Mouse (Mus musculus): ENCODE results near the gene Pin1rt1.

Pin1rt1 gene

DNA sequence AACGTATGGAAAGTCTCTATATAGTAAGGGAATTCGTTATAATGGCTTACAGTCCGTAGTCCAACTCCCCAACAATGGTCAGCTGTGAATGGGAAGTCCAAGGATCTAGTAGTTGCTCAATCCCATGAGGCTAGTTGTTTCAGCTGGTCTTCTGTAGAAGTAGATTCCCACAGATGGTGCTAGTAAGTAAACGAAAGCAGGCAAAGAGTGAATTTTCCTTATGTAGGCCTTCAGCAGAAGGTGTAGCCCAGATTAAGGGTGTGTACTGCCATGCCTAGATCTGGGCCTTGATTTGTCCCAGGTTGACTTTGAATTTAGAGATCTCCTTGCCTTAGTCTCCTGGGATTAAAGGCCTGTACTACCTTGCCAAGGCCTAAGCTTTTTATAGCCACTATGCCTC is at the start of gene Pin1rt1:
Gene Pin1rt1, minus strand, starts transcription at position 101 of the 400 bp plus-strand sequence.
- no peak for DNase-seq (ENCODE audit: low spot score in 2 of 2)

DNA sequence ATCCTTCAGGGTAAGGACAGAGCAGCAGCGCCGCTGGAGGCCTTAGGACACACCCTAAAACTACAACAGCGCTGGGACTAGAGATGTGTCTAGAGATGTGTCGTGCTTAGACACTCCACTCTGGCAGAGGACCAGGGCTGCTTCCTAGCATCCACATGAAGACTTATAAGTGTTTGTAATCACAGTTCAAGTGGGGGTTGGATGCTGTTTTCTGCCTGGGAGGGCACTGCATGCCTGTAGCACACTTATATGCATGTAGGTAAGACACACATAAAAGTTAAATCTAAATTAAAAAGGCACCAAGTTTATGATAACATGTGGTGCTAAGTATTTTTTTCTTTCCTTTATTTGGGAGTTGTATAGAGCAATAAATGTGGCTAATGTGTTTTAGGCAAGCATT is 47.8 kb upstream of the Pin1rt1 start:
- DNase-seq (ENCODE audit: low spot score in 2 of 2): no peak

DNA sequence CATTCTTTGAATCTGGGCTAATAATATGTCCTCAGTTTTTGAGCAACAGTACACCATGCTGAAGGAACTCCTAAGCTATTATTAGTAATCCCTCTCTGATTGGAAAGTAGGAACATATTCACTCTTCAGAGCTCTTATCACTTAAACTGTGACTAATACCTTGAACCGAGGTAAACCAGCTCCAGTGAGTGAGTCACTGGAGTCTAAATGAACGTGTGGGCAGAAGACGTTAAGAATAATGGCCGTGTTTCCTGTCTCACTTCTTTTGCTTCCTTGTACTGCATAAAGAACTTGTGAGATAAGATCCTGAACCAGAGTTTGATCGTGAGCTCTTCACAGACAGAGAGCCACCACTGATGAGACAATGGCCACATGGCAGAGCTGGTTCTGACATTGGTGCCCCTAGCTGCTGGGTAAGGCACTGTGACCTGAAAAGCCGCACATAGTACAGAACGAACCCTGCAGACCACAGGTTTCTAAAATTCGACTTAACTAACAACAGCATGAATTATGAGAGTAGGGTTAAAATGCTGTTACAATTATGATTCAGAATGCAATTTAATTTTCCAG is 47.0 kb upstream of the Pin1rt1 start:
- no peak for DNase-seq (ENCODE audit: low spot score in 2 of 2)

DNA sequence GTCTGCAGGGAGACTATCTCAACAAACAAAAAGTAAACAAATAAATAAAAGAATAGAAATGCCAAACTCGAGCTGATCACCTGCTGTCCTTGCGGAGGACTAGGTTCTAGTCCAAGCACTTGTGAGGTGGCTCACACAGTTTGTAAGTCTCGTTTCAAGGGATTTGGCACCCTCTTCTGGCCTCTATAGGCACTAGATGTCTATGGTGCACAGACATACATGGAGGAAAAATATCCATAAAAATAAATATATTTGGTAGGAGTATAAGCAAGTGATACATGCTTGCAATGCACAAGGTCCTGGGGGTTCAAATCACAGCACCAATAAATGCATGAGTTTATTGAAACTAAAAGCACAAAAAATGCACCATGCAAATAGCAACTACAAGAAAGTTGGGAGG is 34.4 kb upstream of the Pin1rt1 start:
- no peak for DNase-seq (ENCODE audit: low spot score in 2 of 2)

DNA sequence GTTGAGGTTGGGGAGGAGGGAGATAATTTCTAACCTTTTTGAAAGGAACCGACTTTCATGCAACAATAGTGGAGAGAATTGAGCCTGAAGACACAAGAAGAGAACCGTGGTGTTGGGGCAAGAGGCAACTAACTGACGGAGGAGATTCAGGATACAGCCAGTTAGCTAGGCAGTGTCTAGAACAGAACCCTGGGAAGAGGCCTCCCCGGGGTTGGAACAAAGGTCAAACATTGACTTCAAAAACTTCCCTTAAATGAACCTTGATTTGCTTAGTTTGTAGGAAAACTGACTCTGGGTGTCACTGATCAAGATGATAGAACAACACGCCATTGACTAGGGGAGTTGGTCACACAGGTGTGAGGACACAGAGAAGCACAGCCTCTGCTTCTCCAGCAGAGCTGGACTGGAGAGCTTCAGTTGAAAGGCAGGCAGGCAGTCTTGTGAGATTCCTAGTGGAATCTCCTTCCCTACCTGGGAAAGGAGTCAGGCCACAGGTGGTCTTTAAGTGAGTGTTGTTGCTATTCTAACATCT is 32.5 kb upstream of the Pin1rt1 start:
- no peak for DNase-seq (ENCODE audit: low spot score in 2 of 2)

DNA sequence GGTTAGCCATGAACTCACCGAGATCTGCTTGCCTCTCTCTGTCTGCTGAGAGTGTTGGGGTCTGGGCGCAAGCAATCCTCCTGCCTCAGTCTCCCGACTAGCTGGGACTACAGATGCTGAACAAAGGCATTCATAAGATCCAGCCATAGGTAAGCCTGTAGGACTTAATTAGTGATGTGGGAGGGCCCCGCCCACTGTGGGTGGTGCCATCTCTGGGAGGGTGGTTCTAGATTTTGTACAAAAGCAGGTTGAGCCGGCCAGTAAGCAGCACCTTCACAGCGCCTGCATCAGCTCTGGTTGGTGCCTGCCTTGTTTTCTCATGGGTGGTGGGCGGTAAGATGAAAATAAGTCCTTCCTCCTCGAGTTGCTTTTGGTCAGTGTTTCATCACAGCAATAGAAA is 30.1 kb upstream of the Pin1rt1 start:
- no peak for DNase-seq (ENCODE audit: low spot score in 2 of 2)

DNA sequence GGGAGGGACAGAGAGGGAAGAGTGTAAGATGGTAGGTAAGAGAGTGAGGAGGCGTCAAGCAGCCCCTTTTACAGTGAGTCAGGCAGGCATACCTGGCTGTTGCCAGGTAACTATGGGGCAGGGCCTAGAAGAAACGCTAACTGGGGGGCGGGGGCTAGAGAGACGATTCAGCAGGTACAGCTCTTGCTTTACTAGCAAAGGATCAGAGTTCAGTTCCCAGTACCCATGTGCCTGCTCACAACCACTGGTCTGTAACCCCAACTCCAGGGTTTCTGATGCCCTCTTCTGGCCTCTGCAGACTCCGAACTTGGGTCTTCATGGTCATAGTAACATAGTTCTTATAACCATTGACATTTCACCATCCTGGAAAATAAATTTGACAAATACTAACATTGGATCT is 27.8 kb upstream of the Pin1rt1 start:
- no peak for DNase-seq (ENCODE audit: low spot score in 2 of 2)

DNA sequence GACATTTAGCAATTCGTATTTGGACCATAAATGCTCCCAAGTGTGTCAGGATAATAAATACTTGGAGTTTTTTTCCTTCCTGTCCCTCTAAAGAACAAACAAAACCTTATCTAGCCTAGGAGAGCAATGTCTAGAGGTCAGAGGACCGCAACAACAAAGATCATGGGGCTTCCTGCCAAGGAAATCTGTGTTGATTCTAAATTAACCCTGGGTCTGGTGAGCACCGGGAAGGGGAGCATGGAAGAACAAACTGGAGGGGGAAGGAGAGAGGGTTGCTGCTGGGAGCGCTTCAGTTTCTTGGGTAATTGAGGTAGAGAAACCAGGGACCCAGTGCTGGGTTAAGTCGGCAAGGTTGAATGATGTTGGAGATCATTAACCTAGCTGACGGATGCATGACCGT is 27.0 kb upstream of the Pin1rt1 start:
- DNase-seq (ENCODE audit: low spot score in 2 of 2): no peak

DNA sequence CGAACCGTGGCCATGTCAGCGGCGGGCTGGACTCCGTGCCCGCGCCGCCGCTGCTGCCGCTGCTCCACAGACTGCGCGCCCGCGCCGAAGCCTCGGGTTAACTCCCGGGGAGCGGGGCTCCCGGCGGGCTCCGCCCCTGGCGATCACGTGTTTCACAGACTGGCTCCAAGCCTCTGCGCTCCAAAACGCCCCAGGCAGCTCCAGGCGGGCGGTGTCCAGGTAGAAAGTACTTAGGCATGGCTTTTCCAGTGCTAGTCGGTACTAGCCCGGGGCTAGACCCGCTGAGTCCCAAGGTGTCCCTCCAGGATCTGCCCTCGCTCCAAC is 26.5 kb upstream of the Pin1rt1 start, which contains the start of gene Depdc7:
Gene Depdc7, minus strand, starts transcription at position 138 of the 324 bp plus-strand sequence.
- DNase-seq (ENCODE audit: low spot score in 2 of 2): peak; percentile 84 to 92

DNA sequence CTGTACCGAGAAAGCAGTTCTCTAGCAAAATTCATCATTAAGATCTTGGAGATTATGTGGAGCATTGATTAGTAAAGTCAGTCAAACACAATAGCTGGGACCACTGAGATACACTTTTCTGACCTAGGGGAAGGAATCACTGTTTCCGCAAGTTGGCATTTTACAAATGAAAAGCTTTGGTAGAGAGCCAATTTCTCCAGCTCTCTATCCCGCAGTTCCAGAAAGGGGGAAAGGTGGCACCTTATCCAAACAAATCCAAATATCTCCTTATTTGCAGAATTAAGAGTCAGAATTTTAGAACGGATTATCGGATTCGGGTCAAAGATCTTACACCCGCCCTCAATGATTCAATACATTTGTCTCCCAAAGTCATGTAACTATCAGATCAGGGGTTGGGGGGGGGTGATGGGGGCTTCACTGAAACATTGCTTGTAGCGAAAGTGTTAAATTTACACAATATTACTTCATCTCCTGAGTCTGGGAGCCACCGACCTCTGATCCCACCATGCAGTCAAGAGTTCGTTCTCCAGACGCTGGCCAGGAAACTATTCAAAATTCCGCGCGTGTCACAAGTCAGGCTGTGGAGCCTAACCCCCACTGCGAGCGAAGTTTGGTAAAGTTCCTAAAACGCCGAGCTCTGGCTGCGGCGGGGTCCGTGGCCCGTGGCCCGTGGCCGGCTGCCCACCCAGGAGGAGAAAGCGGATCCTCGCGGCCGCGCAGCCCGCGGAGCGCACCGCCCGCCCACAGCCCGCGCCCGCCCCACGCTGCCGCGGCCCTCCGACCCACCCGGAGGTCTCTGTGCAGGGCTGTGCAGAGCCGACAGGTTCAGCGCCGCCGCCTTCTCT is 25.9 kb upstream of the Pin1rt1 start:
- DNase-seq (ENCODE audit: low spot score in 2 of 2): no peak

DNA sequence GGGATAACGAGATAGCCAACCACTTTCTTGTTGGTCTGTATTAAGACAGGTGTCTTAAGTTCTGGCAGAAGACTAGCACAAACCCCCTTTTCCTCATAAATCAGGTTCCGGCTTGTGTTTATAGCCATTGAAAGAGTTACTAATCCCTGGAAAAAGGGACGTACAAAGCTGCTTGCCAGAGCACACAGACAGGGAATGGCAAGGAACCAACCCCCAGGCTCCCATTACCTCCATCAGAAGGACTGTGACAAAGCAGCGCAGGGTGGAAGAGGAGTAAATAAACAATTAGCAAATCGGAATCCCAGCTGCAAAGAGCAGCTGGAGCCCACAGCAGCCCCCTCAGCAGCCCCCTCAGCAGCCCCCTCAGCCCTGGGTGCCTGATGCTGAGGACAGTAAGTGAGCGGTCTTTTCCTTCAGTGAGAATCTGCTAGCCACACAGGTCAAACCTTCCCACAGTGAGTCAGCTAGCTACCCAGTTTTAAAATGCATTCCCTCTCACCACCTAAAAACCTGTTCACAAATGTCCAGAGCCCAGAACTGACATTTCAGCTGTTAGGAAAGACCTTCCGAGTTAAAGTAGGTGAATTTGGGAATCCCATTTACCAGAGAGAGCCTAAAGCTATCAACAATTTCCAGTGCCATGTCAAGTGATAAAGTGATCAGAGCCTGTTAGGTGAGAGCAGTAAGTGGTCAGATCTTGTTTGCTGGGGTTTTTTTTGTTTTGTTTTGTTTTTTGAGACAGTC is 25.0 kb upstream of the Pin1rt1 start:
- DNase-seq (ENCODE audit: low spot score in 2 of 2): no peak

DNA sequence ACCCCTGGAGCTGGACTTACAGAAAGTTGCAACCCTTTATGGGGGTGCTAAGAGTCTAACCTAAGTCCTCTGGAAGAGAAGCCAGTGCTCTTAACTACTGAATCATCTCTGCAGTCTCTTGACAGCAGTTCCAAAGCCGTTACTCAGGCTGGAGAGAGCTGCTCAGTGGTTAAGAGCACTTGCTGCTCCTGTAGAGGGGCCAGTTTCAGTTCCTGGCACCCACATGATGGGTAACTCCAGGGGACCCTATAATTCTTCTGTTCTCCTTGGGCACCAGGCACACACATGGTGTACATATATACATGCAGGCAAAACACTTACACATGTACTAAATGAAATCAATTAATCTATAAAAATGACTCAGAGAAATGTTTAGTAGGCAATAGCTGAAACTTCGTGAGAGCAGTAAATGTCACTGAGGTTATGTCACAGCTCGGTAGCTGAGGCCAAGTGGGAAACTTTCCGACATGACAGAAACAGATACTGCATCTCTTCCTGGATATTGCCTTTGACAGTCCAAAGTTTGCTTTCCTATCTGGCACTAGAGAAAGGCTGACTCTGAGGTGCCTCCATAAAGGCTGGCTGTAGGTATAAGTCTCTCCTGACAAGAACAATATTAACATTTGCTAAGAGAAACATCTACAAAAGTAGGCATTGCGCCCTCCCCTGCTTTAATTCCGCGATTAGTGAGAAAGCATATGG is 24.2 kb upstream of the Pin1rt1 start:
- DNase-seq (ENCODE audit: low spot score in 2 of 2): no peak

DNA sequence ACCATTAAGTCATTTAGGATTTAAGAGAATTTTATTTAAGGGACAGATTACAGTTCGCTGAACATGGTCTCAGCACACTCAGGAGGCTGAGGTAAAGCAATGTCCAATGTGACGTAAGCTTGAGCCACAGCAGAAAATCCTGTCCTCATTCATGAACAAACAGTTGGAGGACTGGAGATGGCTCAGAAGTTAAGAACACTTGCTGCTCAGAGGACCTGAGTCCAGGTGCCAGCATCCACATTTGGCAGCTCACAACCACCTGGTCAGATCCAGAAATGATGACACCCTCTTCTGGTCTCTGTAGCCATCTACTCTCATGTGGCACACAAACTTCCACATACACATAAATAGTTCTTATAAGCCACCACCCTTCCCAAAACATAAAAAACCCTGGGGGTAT is 23.5 kb upstream of the Pin1rt1 start:
- DNase-seq (ENCODE audit: low spot score in 2 of 2): no peak

DNA sequence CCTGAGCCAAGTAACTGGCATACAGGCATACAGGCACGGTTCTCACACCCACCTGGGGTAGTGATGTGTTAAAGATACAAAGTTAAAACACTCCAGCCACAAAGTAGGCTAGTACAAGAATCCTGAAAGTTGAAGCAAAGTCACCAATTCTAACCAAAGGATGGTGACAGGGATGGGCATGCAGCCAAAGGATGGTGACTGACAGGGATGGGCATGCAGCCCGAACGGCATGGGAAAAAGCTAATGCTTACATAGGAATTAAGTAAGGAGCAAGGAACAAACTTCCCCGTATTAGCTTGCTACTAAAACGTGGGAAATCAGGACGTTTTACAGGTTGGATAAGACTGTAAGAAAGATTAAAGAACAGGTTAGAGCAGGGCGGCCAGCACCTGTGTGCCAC is 20.1 kb upstream of the Pin1rt1 start:
- no peak for DNase-seq (ENCODE audit: low spot score in 2 of 2)

DNA sequence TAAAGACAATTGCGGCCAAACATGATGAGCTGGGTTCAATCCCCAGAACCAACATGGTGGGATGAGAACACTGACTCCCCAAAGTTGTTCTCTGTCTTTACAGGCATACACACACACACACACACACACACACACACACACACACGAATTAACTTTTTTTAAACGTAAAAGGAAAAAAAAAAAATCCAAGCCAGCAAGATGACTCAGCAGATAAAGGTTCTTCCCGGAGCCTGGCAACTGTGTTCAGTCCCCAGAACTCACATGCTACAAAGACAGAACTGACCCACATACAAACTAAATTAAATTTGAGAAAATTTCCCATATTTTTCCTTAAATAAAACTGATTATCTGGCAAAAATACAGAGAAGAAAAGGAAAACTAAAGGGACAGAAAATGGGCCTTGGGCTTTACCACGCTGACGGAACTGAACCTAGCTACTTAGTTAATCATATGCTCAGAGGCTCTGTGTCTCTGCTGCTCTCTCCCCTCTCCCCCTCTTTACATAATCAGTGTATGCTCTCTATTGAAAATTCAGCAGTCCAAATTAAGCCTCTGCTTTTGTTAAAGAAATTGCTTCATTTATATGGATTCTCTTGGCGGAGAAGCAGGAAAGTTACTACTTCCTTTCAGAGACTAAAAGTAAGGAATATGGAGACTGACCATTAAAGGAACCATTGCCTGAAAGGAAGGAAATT is 16.5 kb upstream of the Pin1rt1 start:
- no peak for DNase-seq (ENCODE audit: low spot score in 2 of 2)

DNA sequence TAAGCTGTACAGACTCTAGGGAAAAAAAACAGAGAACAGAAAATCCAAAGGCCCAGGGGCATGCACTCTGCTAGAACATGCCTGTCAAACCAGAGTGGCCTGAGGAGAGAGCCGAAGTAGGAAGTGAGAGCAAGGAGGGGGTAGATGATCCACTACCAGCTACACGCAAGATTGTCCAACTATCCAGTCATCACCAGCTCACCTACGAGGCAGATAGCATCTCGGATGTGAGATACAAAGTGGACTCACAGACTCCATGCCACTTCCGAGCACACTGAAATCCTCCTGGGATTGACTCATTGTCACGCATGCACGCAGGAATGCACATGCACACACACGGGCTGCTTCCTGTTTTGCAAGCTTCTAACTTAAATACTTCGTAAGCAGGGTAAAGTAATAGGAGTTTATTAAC is 15.9 kb upstream of the Pin1rt1 start:
- DNase-seq (ENCODE audit: low spot score in 2 of 2): no peak

DNA sequence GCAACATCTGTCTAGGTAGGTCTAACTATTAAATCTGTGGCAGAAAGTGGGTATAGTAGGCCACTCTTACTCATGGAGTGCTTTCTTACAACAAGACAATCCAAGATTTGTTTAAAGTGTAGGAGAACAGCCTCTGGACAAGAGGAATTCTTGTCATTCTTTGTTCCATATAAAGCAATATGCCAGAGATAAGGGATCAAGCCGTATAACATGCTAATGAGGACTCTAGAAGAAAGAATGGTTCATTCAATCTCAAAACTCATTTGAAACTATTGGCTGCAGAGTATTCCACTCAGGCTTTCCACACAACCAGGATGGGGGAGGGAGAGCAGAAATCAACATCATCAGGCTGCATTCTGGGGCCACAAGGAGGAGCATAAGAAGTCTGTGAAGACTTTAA is 11.2 kb upstream of the Pin1rt1 start:
- no peak for DNase-seq (ENCODE audit: low spot score in 2 of 2)

DNA sequence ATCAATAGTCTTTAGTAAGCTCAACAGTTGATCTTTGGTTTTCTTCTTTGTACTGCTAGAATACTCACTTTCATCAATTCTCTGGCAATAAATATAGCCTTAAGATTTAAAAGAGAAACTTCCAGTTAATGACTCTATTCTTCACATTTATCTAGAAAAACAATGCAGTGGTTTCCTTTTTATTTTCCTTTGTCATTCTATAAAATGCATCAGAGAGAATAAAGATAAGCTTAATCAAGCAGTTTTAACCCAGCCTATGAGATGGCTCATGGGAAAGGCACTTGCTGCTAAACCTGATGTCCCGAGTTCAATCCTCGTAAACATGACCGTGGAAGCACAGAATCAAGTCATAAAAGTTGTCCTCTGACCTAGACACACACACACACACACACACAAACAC is 5.8 kb upstream of the Pin1rt1 start:
- no peak for DNase-seq (ENCODE audit: low spot score in 2 of 2)

DNA sequence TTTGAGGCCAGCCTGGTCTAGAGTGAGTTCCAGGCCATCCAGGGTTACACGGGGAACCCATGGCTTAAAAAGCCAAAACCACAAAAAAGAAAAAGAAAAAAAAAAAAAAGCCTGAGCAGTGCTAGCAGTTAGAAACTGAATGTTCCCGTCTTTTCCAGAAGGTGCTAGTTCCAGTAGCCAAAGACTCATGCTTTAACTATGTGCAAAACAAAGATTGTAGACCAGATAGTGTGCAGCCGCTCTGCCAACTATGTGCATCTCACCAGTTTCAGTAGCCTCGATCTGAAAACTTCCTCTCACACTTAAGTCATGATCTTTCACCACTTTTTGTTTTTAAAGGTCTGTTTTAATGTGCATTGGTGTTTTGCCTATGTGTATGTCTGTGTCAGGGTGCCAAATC is 1.6 kb upstream of the Pin1rt1 start:
- no peak for DNase-seq (ENCODE audit: low spot score in 2 of 2)

DNA sequence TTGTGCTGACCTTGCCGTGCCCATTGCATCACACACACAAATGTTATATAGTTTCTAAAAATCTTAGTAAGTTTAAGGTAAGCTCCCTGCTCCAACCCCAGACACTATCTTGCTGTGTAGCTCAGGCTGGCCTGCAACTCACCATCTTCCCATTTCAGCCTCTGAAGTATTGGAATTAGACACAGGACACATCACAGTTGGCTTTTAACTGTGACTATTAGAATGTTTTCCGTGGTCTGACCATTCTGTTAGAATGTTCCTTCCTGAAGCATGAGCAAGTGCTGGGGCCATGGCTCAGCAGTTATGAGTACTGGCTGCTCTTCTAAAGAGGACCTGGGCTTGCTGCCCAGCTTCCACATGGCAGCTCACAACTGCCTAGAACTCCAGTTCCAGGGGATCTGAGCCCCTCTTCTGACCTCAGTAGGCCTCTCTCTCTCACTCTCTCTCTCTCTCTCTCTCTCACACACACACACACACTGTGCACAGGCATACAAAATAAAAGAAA is 1.1 kb upstream of the Pin1rt1 start:
- DNase-seq (ENCODE audit: low spot score in 2 of 2): peak in 1 of 2 experiments; percentile 43

DNA sequence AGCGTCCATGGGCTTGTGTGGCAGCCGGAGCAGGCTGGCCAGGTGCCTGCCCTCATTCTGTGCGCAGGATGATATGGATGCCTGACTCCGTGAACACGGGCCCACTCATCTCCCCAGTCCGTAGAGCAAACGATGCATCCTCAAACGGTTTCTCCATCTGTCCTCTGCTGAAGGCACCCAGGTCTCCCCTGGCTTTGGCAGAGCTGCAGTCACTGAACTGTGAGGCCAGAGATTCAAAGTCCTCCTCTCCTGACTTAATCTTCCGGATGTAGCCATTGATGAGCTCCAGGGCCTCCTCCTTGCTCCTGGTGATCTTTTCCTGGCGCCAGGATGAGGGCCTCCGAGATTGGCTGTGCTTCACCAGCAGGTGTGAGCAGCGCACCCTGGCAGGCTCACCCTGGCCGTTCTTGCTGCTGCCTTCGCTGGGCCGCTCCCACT is 1.9 kb downstream of the Pin1rt1 start:
- DNase-seq (ENCODE audit: low spot score in 2 of 2): peak in 1 of 2 experiments; percentile 57

Measured in spleen, postnatal 4 days (tissue).